Mouse (Mus musculus): ENCODE measurements around the gene Rrp1b. TPM values are rescaled to one million over a fixed set of nuclear protein-coding genes. Genes with fewer than 3 reads are reported as not detected.

Rrp1b gene
- 0.69 TPM for polyA plus RNA-seq (2014; fragmentation: Illumina TruSeq; extraction: RNeasy Lipid Tissue Mini Kit (QIAGEN cat#74804); ENCODE audit: low read depth, low replicate concordance)

GRCm38 (mm10) chr17:32035609-32036508, at the start of gene Rrp1b, which contains the start of gene Hsf2bp:
Gene Rrp1b, plus strand, starts transcription at chr17:32036100.
Gene Hsf2bp, minus strand, starts transcription at chr17:32036349.

Other genes starting within 250 kb of the Rrp1b start
- 4.6 TPM for gene Sik1, start 180.3 kb upstream of the Rrp1b start, polyA plus RNA-seq (2014; fragmentation: Illumina TruSeq; extraction: RNeasy Lipid Tissue Mini Kit (QIAGEN cat#74804); ENCODE audit: low read depth, low replicate concordance)
- not detected for gene Hsf2bp, start 249 bp downstream of the Rrp1b start, polyA plus RNA-seq (2014; fragmentation: Illumina TruSeq; extraction: RNeasy Lipid Tissue Mini Kit (QIAGEN cat#74804); ENCODE audit: low read depth, low replicate concordance)
- gene Notch3, start 130.8 kb downstream of the Rrp1b start, polyA plus RNA-seq (2014; fragmentation: Illumina TruSeq; extraction: RNeasy Lipid Tissue Mini Kit (QIAGEN cat#74804); ENCODE audit: low read depth, low replicate concordance): not detected
- gene Ephx3, start 153.4 kb downstream of the Rrp1b start, polyA plus RNA-seq (2014; fragmentation: Illumina TruSeq; extraction: RNeasy Lipid Tissue Mini Kit (QIAGEN cat#74804); ENCODE audit: low read depth, low replicate concordance): not detected
- gene Brd4, start 248.6 kb downstream of the Rrp1b start, polyA plus RNA-seq (2014; fragmentation: Illumina TruSeq; extraction: RNeasy Lipid Tissue Mini Kit (QIAGEN cat#74804); ENCODE audit: low read depth, low replicate concordance): 14.7 TPM